Mouse (Mus musculus): ENCODE measurements around the gene Nmnat2.
"Not testable (repeated sequence)": the region's sequence is repeated elsewhere in the genome, so short reads cannot be mapped to it uniquely, and the experiment has no call there.

Gene Nmnat2

GRCm38 (mm10) chr1:153051474-153051873, 96.7 kb downstream of the Nmnat2 start:
- no peak for DNase-seq (ENCODE audit: extremely low read depth, insufficient read length, low spot score)

GRCm38 (mm10) chr1:153053619-153054018, 98.8 kb downstream of the Nmnat2 start:
- DNase-seq (ENCODE audit: extremely low read depth, insufficient read length, low spot score) = no peak

GRCm38 (mm10) chr1:153054112-153054821, 99.5 kb downstream of the Nmnat2 start:
- DNase-seq (ENCODE audit: extremely low read depth, insufficient read length, low spot score) = no peak

- no peak for DNase-seq (ENCODE audit: extremely low read depth, insufficient read length, low spot score)
These were observed 103.5 kb downstream of the Nmnat2 start for GRCm38 (mm10) chr1:153058290-153058689.

- peak; percentile 48 for DNase-seq (ENCODE audit: extremely low read depth, insufficient read length, low spot score)
These were observed 104.8 kb downstream of the Nmnat2 start for GRCm38 (mm10) chr1:153059626-153060025.

GRCm38 (mm10) chr1:153062547-153062946, 107.8 kb downstream of the Nmnat2 start:
- no peak for DNase-seq (ENCODE audit: extremely low read depth, insufficient read length, low spot score)

GRCm38 (mm10) chr1:153064784-153065390, 110.1 kb downstream of the Nmnat2 start:
- no peak for DNase-seq (ENCODE audit: extremely low read depth, insufficient read length, low spot score)

- no peak for DNase-seq (ENCODE audit: extremely low read depth, insufficient read length, low spot score)
These were observed 110.9 kb downstream of the Nmnat2 start for GRCm38 (mm10) chr1:153065473-153066386.

GRCm38 (mm10) chr1:153066387-153066781, 111.6 kb downstream of the Nmnat2 start:
- no peak for DNase-seq (ENCODE audit: extremely low read depth, insufficient read length, low spot score)

- DNase-seq (ENCODE audit: extremely low read depth, insufficient read length, low spot score) = no peak
These were observed 116.8 kb downstream of the Nmnat2 start for GRCm38 (mm10) chr1:153071563-153071962.

- no peak for DNase-seq (ENCODE audit: extremely low read depth, insufficient read length, low spot score)
These were observed 117.2 kb downstream of the Nmnat2 start for GRCm38 (mm10) chr1:153071995-153072394.

GRCm38 (mm10) chr1:153072711-153073110, 117.9 kb downstream of the Nmnat2 start:
- DNase-seq (ENCODE audit: extremely low read depth, insufficient read length, low spot score) = no peak

GRCm38 (mm10) chr1:153073441-153073840, 118.6 kb downstream of the Nmnat2 start:
- DNase-seq (ENCODE audit: extremely low read depth, insufficient read length, low spot score) = no peak

GRCm38 (mm10) chr1:153075087-153075736, 120.4 kb downstream of the Nmnat2 start:
- DNase-seq (ENCODE audit: extremely low read depth, insufficient read length, low spot score) = no peak

- no peak for DNase-seq (ENCODE audit: extremely low read depth, insufficient read length, low spot score)
These were observed 121.2 kb downstream of the Nmnat2 start for GRCm38 (mm10) chr1:153075955-153076354.

- DNase-seq (ENCODE audit: extremely low read depth, insufficient read length, low spot score) = not testable (repeated sequence)
These were observed 128.4 kb downstream of the Nmnat2 start for GRCm38 (mm10) chr1:153083233-153083632.

- peak; percentile 78 for DNase-seq (ENCODE audit: extremely low read depth, insufficient read length, low spot score)
These were observed 129.4 kb downstream of the Nmnat2 start for GRCm38 (mm10) chr1:153084191-153084590.

GRCm38 (mm10) chr1:153085198-153085597, 130.4 kb downstream of the Nmnat2 start:
- peak; percentile 43 for DNase-seq (ENCODE audit: extremely low read depth, insufficient read length, low spot score)

GRCm38 (mm10) chr1:153087771-153088170, 133.0 kb downstream of the Nmnat2 start:
- DNase-seq (ENCODE audit: extremely low read depth, insufficient read length, low spot score) = no peak

GRCm38 (mm10) chr1:153090081-153090480, 135.3 kb downstream of the Nmnat2 start:
- DNase-seq (ENCODE audit: extremely low read depth, insufficient read length, low spot score) = no peak

- no peak for DNase-seq (ENCODE audit: extremely low read depth, insufficient read length, low spot score)
These were observed 136.0 kb downstream of the Nmnat2 start for GRCm38 (mm10) chr1:153090807-153091206.
